Mouse (Mus musculus) Patski (cell line): ENCODE measurements around the gene Olfr1239. TPM values are rescaled to one million over a fixed set of nuclear protein-coding genes. Genes with fewer than 3 reads are reported as not detected.

Experiments
- ATAC-seq: fragments of 100-300 bp; one replicate; pipeline ENCODE4 v1.8.0; 2021
- CTCF ChIA-PET: fragments of 350-600 bp; sonication (Branson Sonifier 250); formaldehyde crosslinking; loops from one replicate; lab custom pipeline; 2022; ENCODE audit warnings: inconsistent platforms; lab: Charles Lee
- POLR2A ChIA-PET: fragments of 350-600 bp; sonication (Branson Sonifier 250); formaldehyde crosslinking; loops from one replicate; lab custom pipeline; 2022; ENCODE audit warnings: antibody characterized with exemption, inconsistent platforms; lab: Charles Lee
- DNase-seq: peaks from one replicate; pipeline ENCODE4 v3.0.0-alpha.2; 2011; ENCODE audit warnings: low read depth, low spot score
- H3K27me3 ChIP-seq: fragments of 371-371 bp; one replicate; pipeline ENCODE4 v1.5.1; 2021
- CTCF ChIP-seq: fragments of 100-300 bp; IDR thresholded peaks from one replicate; pipeline ENCODE4 v1.5.1; 2021
- in situ Hi-C: fragments of 300-500 bp; cut with MboI; formaldehyde crosslinking; loops from 3 replicates; pipeline ENCODE4 v1.11.1; 2018; ENCODE audit warnings: low pct_unique_long_range_greater_than_20kb, mixed read lengths
- polyA plus RNA-seq: library from polyadenylated mRNA; unstranded; gene quantifications from one replicate; pipeline ENCODE4 v1.2.3, GENCODE M21; 2021

Gene Olfr1239
- polyA plus RNA-seq, result not detected

- POLR2A ChIA-PET, result no interaction called here
- CTCF ChIA-PET, result no interaction called here
- H3K27me3 ChIP-seq, result no peaks in the 10 kb centered on the region
- no peak for TF ChIP-seq CTCF
- in situ Hi-C loops, result no loop called here
- no peak for DNase-seq
- ATAC-seq, result no peak
Observed at GRCm38 (mm10) chr2:89420307-89420706, at the start of gene Olfr1239. Gene Olfr1239 (minus strand): TSS chr2:89420407.

GRCm38 (mm10) chr2:89442900-89443299 is 22.7 kb upstream of the Olfr1239 start, which contains the start of gene Olfr1240:
Gene Olfr1240 (minus strand): TSS chr2:89443000.
- POLR2A ChIA-PET, result no interaction called here
- CTCF ChIA-PET, result no interaction called here
- no peak for DNase-seq
- in situ Hi-C loops, result no loop called here
- no peak for ATAC-seq
- TF ChIP-seq CTCF, result no peak
- H3K27me3 ChIP-seq, result no peaks in the 10 kb centered on the region

GRCm38 (mm10) chr2:89414557-89414956 is 5.7 kb downstream of the Olfr1239 start:
- TF ChIP-seq CTCF, result no peak
- H3K27me3 ChIP-seq, result no peaks in the 10 kb centered on the region
- DNase-seq (no peak), ATAC-seq (no peak)
- ChIA-PET POLR2A (no interaction called here), CTCF (no interaction called here)
- in situ Hi-C loops, result no loop called here

GRCm38 (mm10) chr2:89409576-89409975 is 10.6 kb downstream of the Olfr1239 start, which contains the start of gene Olfr1238:
Gene Olfr1238 (minus strand): TSS chr2:89409676.
- ChIA-PET CTCF (no interaction called here), POLR2A (no interaction called here)
- in situ Hi-C loops, result no loop called here
- ATAC-seq, result no peak
- no peak for TF ChIP-seq CTCF
- DNase-seq, result no peak
- H3K27me3 ChIP-seq, result no peaks in the 10 kb centered on the region

- no peak for ATAC-seq
- in situ Hi-C loops, result no loop called here
- no peak for DNase-seq
- TF ChIP-seq CTCF, result no peak
- POLR2A ChIA-PET, result no interaction called here
- CTCF ChIA-PET, result no interaction called here
- H3K27me3 ChIP-seq, result no peaks in the 10 kb centered on the region
Observed at GRCm38 (mm10) chr2:89400882-89401281, 19.3 kb downstream of the Olfr1239 start.

Other genes with a start within 250 kb of the Olfr1239 start
- gene Olfr1225, start 245.7 kb downstream of the Olfr1239 start, polyA plus RNA-seq, result not detected
- gene Olfr1226, start 220.4 kb downstream of the Olfr1239 start, polyA plus RNA-seq, result not detected
- gene Olfr1228, start 166.3 kb downstream of the Olfr1239 start, polyA plus RNA-seq, result not detected
- gene Olfr1229, start 132.4 kb downstream of the Olfr1239 start, polyA plus RNA-seq, result not detected
- gene Olfr1230, start 123.1 kb downstream of the Olfr1239 start, polyA plus RNA-seq, result not detected
- not detected for gene Olfr1231, start 113.3 kb downstream of the Olfr1239 start, polyA plus RNA-seq
- not detected for gene Olfr1232, start 90.7 kb downstream of the Olfr1239 start, polyA plus RNA-seq
- not detected for gene Olfr1233, start 78.0 kb downstream of the Olfr1239 start, polyA plus RNA-seq
- not detected for gene Olfr1234, start 55.5 kb downstream of the Olfr1239 start, polyA plus RNA-seq
- gene Olfr1238, start 10.7 kb downstream of the Olfr1239 start, polyA plus RNA-seq, result not detected
- gene Olfr1240, start 22.6 kb upstream of the Olfr1239 start, polyA plus RNA-seq, result not detected
- not detected for gene Olfr1241, start 66.7 kb upstream of the Olfr1239 start, polyA plus RNA-seq
- not detected for gene Olfr1242, start 77.9 kb upstream of the Olfr1239 start, polyA plus RNA-seq
- not detected for gene Olfr1243, start 111.1 kb upstream of the Olfr1239 start, polyA plus RNA-seq
- gene Olfr1245, start 158.0 kb upstream of the Olfr1239 start, polyA plus RNA-seq, result not detected
- gene Olfr1246, start 172.8 kb upstream of the Olfr1239 start, polyA plus RNA-seq, result not detected
- gene Olfr1247, start 193.7 kb upstream of the Olfr1239 start, polyA plus RNA-seq, result 0.09 TPM
- not detected for gene Olfr1248, start 197.8 kb upstream of the Olfr1239 start, polyA plus RNA-seq
- gene Olfr1249, start 214.6 kb upstream of the Olfr1239 start, polyA plus RNA-seq, result not detected
- not detected for gene Olfr1250, start 241.1 kb upstream of the Olfr1239 start, polyA plus RNA-seq